Mouse (Mus musculus): ENCODE data around the gene Cyp39a1. TPM values are rescaled to one million over a fixed set of nuclear protein-coding genes. Genes with fewer than 3 reads are reported as not detected.

The Cyp39a1 gene
- polyA plus RNA-seq, 1 experiment from 2014 or later, result 3.9 TPM

DNA sequence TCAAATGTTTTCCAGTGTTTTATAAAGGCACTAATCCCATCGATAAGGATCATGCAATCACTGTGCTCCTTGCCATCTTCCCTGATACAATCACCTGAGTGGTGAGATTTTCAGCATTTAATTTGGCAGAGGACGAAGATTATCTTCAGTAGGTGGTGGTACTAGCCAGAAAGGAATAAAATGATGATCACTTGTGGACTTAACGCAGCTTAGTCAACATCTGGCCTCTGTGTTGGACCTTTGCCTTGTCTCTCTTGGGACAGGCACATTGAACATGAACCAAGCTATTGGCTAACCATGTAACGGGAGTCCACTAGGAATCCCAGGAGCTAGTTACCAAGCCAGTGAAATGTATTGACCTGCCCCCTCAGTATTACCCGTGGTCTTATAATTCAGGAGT lies 17.4 kb downstream of the Cyp39a1 start:
- no peaks in the 10 kb centered on the region for H3K36me3 ChIP-seq
- H3K4me2 ChIP-seq, result no peak overlapping the region
- WGBS (ENCODE audit: insufficient replicate concordance), result 73% methylated on average over 5 of the region's 5 CpGs
- H3K27me3 ChIP-seq, result no peaks in the 10 kb centered on the region
- no peak overlapping the region for H3K27ac ChIP-seq
- DNase-seq (no peak), ATAC-seq (ENCODE audit: low read depth) (no peak)
- H3K9ac ChIP-seq, result no peak overlapping the region
- no peak overlapping the region for H3K4me3 ChIP-seq (replicated peaks)
- no peaks in the 10 kb centered on the region for H3K4me1 ChIP-seq (replicated peaks)
- H3K9me3 ChIP-seq (replicated peaks), result no peaks in the 10 kb centered on the region

DNA sequence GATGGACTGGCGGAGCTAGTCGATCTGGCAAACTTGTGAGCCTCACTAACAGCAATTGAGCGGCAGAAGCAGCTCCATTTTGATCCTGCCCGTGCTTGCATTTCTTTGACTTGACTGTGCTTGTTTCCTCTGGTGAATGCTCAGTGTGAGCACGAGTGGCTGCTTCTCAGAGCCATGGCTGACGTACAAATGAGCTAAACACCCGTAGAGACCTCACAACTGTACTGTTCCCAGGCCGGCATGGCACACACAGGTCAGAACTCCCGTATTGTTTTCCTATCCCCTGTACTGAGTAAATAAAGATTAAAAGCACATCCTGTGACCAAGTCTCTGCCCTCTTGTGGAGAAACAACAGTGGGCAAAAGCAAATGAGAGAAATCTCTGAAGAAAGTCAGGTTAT lies 22.4 kb downstream of the Cyp39a1 start:
- Histone ChIP-seq H3K27me3 (no peaks in the 10 kb centered on the region), H3K4me3 (replicated peaks) (no peak overlapping the region), H3K27ac (no peak overlapping the region), H3K4me1 (replicated peaks) (no peaks in the 10 kb centered on the region), H3K36me3 (no peaks in the 10 kb centered on the region), H3K4me2 (no peak overlapping the region), H3K9me3 (replicated peaks) (no peaks in the 10 kb centered on the region), H3K9ac (no peak overlapping the region)
- DNase-seq (no peak), ATAC-seq (ENCODE audit: low read depth) (no peak)
- 53% methylated on average over 9 of the region's 9 CpGs for WGBS (ENCODE audit: insufficient replicate concordance)

DNA sequence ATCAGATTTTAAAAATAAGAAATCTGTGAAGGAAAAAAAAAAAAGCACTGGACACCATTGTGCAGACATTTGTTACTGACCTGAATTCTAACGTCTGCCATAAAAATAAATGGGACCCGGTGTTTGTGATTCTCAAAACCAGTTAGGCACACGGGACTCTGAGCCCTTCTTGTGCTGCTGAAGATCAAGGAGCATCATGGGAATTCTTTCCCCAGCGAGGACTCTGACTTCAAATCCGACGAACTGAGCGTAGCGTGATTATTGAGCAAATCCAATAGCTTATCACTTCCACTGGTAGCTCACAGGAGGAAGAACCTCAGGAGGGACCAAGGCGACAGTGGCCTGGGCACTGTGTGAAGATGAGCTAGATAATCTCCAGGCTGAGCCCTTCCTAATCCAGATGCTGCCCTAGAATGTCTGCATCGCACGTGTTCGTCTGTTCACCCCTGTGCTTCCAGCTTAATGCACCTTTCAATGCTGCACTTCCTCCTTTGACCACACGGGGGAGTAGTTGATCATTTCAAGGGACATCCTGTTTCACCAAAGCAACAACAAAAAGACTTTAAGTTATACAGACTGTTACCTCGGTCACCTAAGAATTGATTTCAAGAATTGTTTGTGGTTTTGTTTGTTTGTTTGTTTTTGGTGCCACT lies 31.9 kb downstream of the Cyp39a1 start:
- Histone ChIP-seq H3K36me3 (no peaks in the 10 kb centered on the region), H3K4me3 (replicated peaks) (no peak overlapping the region), H3K27ac (no peak overlapping the region), H3K9ac (no peak overlapping the region), H3K27me3 (no peaks in the 10 kb centered on the region), H3K4me1 (replicated peaks) (no peaks in the 10 kb centered on the region), H3K4me2 (no peak overlapping the region), H3K9me3 (replicated peaks) (no peaks in the 10 kb centered on the region)
- DNase-seq (peak; percentile 10), ATAC-seq (ENCODE audit: low read depth) (no peak)
- WGBS (ENCODE audit: insufficient replicate concordance), result 34% methylated on average over 14 of the region's 14 CpGs

DNA sequence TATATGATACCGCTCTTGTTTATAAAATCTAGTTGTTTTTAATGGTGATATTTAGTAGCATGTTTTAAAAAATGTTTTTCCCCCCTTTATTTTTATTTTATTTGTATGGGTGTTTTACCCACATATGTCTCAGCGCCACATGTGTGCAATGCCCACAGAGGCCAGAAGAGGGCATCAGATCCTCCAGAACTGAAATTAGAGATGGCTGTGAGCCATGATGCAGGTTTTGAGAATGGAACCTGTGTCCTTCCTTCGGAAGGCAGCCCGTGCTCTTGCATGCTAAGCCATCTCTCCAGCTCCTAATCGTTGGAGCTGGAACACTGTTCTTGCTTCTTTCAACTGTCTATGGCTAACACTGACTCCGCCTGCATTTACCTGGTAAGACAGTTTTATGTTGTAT lies 33.8 kb downstream of the Cyp39a1 start:
- DNase-seq (no peak), ATAC-seq (ENCODE audit: low read depth) (no peak)
- WGBS (ENCODE audit: insufficient replicate concordance), result 56% methylated on average over 6 of the region's 6 CpGs
- no peak overlapping the region for H3K27ac ChIP-seq
- no peak overlapping the region for H3K4me2 ChIP-seq
- H3K4me1 ChIP-seq (replicated peaks), result no peaks in the 10 kb centered on the region
- no peaks in the 10 kb centered on the region for H3K9me3 ChIP-seq (replicated peaks)
- H3K9ac ChIP-seq, result no peak overlapping the region
- H3K36me3 ChIP-seq, result no peaks in the 10 kb centered on the region
- no peaks in the 10 kb centered on the region for H3K27me3 ChIP-seq
- H3K4me3 ChIP-seq (replicated peaks), result no peak overlapping the region

DNA sequence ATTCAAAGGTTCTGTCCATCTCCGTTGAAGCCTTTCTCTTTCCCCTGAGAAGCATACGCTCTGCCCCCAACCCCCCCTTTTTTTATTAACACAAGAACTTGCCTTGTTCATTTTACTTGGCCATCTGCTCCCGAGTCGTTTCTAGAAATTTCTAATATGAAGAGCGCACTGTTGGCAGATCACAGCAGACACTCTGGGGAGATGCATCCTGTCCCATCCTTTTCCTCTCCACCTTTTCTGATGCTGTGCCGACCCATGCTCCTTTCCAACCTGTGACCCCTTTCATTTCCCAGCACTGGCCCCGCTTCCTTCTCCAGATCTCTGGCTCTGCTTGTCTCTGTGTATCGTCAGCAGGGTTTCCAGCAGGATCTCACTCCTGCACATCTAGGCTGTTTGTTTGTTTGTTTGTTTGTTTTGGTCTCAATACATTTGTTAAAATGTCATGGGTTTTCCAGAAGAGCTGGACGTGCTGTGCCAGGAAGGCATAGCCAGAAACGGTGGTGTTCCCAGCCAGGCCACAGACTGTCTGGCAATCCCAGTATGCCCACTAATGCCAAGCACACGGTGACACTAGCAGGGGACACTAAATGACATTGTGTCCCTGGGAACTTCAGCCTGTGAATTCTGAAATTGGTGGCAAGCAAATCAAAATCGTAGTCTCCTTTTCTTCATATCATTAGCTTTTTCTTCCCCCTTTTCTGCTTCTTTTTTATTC lies 37.1 kb downstream of the Cyp39a1 start:
- 72% methylated on average over 12 of the region's 12 CpGs for WGBS (ENCODE audit: insufficient replicate concordance)
- ATAC-seq (ENCODE audit: low read depth), result no peak
- Histone ChIP-seq H3K27me3 (no peaks in the 10 kb centered on the region), H3K4me2 (no peak overlapping the region), H3K9ac (no peak overlapping the region), H3K4me1 (replicated peaks) (no peaks in the 10 kb centered on the region), H3K36me3 (no peaks in the 10 kb centered on the region), H3K27ac (no peak overlapping the region), H3K4me3 (replicated peaks) (no peak overlapping the region), H3K9me3 (replicated peaks) (no peaks in the 10 kb centered on the region)
- DNase-seq, result no peak

DNA sequence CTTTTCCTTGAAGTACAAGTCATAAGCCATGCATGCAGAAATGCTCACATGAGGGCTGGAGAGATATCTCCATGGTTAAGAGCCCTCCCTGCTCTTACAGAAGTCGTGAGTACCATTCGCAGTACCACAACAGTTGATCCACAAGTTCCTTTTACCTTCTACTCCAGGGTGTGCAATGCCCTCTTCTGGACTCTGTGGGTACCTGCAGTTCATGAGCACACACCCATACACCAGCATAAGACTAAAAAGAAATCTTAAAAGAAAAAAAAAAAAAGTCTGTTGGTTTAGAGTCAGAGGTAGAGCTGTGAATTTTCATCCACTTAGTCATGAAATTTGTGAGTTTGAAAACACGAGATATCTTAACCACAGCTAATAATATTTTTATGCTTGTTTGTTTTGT lies 39.5 kb downstream of the Cyp39a1 start:
- H3K4me3 ChIP-seq (replicated peaks), result no peak overlapping the region
- H3K27me3 ChIP-seq, result no peaks in the 10 kb centered on the region
- no peak overlapping the region for H3K4me2 ChIP-seq
- WGBS (ENCODE audit: insufficient replicate concordance), result 68% methylated on average over 3 of the region's 3 CpGs
- H3K4me1 ChIP-seq (replicated peaks), result no peaks in the 10 kb centered on the region
- no peak for ATAC-seq (ENCODE audit: low read depth)
- no peak for DNase-seq
- no peaks in the 10 kb centered on the region for H3K9me3 ChIP-seq (replicated peaks)
- H3K27ac ChIP-seq, result no peak overlapping the region
- H3K9ac ChIP-seq, result no peak overlapping the region
- H3K36me3 ChIP-seq, result no peaks in the 10 kb centered on the region

DNA sequence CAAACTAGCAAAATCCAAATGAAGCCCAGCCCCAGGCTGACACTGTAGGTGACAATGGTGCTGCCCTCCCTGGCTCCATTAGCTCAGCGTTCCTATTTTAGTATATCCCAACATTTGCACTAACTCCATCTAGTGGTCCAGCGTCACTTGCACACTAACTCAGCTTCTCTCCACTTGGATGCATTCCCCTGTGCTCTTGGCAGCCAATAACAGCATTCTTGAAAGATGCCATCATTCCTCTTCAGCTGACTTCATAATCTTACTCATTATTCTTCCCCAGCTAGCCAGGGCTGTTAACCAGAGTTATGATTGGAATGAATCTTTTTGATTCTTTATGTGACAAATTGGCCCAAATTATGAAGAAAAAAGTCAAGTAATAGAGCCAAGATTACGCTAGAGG lies 40.0 kb downstream of the Cyp39a1 start:
- no peak for DNase-seq
- Histone ChIP-seq H3K36me3 (no peaks in the 10 kb centered on the region), H3K4me3 (replicated peaks) (no peak overlapping the region), H3K4me1 (replicated peaks) (no peaks in the 10 kb centered on the region), H3K27ac (no peak overlapping the region), H3K9ac (no peak overlapping the region), H3K27me3 (no peaks in the 10 kb centered on the region), H3K4me2 (no peak overlapping the region), H3K9me3 (replicated peaks) (no peaks in the 10 kb centered on the region)
- ATAC-seq (ENCODE audit: low read depth), result no peak
- 55% methylated on average over 3 of the region's 3 CpGs for WGBS (ENCODE audit: insufficient replicate concordance)

DNA sequence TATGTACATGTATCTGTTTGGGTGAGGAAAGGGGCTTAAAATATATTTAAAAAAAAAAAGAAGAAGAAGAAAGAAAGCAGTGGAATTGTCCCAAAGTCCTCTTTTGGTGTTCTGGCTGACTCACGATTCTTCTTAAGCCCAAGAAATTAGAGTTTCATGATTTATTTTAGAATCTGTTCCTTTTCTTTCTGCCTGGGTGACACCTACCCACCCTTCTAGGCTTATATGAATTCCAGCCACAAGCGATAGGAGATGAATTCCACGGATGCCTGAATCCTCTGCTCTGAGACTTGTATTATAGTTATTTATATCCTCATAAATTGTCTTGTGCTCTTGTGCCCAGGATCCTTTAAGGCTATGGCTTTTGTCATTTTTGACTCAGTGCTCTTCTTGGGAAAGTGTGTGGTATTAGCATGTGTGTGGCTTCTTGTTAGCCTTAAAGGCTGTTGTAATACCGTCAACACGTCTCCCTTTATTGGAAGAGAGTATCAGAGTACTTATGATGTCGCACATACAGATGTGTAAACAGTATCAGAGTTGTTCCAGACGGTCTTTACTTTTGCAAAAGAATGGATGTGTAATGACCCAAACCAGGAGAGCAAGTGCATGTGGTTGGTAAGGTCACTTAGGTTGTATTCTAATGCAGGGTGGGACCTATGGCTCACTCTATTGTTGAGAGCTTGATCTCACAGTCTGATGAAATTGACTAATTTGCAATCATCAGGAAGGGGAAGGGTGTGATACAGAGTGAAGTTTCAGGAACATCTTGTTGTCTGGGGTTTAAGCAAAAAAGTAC lies 44.5 kb downstream of the Cyp39a1 start:
- DNase-seq (no peak), ATAC-seq (ENCODE audit: low read depth) (no peak)
- 70% methylated on average over 7 of the region's 7 CpGs for WGBS (ENCODE audit: insufficient replicate concordance)
- Histone ChIP-seq H3K36me3 (no peaks in the 10 kb centered on the region), H3K4me1 (replicated peaks) (no peaks in the 10 kb centered on the region), H3K9ac (no peak overlapping the region), H3K27ac (no peak overlapping the region), H3K4me2 (no peak overlapping the region), H3K4me3 (replicated peaks) (no peak overlapping the region), H3K9me3 (replicated peaks) (no peaks in the 10 kb centered on the region), H3K27me3 (no peaks in the 10 kb centered on the region)

DNA sequence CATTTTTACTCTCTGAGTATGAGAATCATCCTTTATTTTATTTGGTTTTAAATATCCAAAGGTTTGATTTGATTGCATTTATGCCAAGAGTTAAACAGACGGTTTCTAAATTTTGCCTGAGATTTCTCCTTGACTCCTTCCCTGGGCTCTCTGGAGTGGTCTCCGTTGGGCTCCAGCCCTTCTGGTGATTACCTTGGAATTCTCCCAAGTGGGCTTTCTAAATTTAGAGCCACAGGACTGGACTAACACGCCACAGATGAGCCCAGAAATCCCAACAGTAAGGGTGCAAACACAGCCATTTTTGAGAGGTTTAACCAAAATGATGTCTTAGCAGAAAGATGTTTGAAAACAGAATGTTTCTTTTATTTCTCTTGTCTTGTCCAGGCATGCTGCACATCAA lies 47.0 kb downstream of the Cyp39a1 start:
- Histone ChIP-seq H3K27ac (no peak overlapping the region), H3K9me3 (replicated peaks) (no peaks in the 10 kb centered on the region), H3K36me3 (no peaks in the 10 kb centered on the region), H3K9ac (no peak overlapping the region), H3K4me2 (no peak overlapping the region), H3K4me1 (replicated peaks) (no peaks in the 10 kb centered on the region), H3K27me3 (no peaks in the 10 kb centered on the region), H3K4me3 (replicated peaks) (no peak overlapping the region)
- ATAC-seq (ENCODE audit: low read depth), result no peak
- 64% methylated on average over 3 of the region's 3 CpGs for WGBS (ENCODE audit: insufficient replicate concordance)
- no peak for DNase-seq

DNA sequence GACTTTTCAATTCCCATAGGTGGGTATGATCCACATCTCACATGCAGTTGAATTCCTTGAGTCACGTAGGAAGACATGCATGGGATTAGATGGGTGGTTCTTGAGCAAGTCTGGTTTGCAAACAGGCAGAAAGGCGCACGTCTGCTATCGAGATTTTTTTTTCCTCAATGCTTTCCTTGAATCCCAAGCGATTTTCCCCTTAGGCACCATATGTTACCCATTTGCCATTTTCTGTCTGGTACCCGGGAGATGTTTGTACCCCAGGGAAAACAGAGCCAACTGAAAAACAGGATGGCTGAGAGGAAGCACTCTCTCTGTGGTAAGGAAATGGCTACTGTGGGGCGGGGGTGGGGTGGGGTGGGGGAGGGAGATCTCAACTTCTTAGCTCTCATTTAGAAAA lies 49.4 kb downstream of the Cyp39a1 start:
- Histone ChIP-seq H3K27me3 (no peaks in the 10 kb centered on the region), H3K4me3 (replicated peaks) (no peak overlapping the region), H3K4me1 (replicated peaks) (no peaks in the 10 kb centered on the region), H3K9ac (no peak overlapping the region), H3K27ac (no peak overlapping the region), H3K4me2 (no peak overlapping the region), H3K36me3 (no peaks in the 10 kb centered on the region), H3K9me3 (replicated peaks) (no peaks in the 10 kb centered on the region)
- DNase-seq, result no peak
- no peak for ATAC-seq (ENCODE audit: low read depth)
- WGBS (ENCODE audit: insufficient replicate concordance), result 48% methylated on average over 7 of the region's 7 CpGs

DNA sequence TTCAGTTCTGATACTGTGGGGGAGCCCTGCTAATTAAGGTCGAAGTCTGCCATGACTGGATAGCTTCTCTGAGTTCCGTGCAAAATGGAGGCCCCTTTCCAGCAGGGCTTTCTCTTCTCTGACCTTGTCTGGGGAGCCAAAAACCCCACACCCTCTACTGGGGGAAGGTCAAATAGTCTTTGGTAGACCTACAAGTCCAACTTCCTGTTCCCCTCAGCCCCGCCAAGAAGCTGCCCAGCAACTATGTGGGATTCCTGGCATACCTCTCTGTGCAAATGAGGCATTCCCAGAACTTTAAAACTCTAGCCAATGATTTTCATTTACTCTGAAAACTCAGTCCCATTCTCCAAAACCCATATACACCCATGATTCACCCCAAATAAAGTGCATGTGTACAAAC lies 52.2 kb downstream of the Cyp39a1 start:
- Histone ChIP-seq H3K9ac (no peak overlapping the region), H3K27me3 (no peaks in the 10 kb centered on the region), H3K9me3 (replicated peaks) (no peaks in the 10 kb centered on the region), H3K27ac (no peak overlapping the region), H3K4me3 (replicated peaks) (no peak overlapping the region), H3K36me3 (no peaks in the 10 kb centered on the region), H3K4me1 (replicated peaks) (no peaks in the 10 kb centered on the region), H3K4me2 (no peak overlapping the region)
- ATAC-seq (ENCODE audit: low read depth) (no peak), DNase-seq (no peak)
- WGBS (ENCODE audit: insufficient replicate concordance), result 53% methylated on average over 3 of the region's 3 CpGs
